Mouse (Mus musculus): ENCODE measurements around the gene Lat2.

DNA sequence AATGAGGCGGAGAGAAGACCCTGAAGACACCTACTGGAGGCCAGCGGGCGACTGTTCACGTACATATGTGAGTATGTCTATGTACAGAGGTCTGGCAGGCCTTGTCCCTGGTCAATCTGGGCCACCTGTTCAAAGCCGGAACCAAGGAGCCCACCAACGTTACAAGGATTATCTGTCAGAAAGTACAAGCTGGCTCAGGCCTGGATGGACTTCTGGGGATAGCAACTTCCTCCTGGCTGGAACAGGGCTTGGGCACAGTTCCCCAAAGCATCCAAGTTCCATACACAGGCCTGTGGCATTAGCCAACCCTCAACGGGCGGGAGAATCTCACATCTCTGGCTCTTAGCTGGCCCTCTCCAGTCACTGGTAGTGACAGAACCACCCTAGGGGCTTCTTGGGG lies 529 bp downstream of the Lat2 start:
- TF ChIP-seq POLR2A (IDR thresholded peaks at IDR 0.05; ENCODE audit: borderline replicate concordance, low read depth, low read length) (no peak), CTCF (IDR thresholded peaks at IDR 0.05; ENCODE audit: low read depth, low read length) (no peak)

Data from bone marrow macrophage, adult 2 months (primary cell).